Mouse (Mus musculus) heart, postnatal 25 days (tissue): Measurements from ENCODE around the gene Foxk2. TPM values are rescaled to one million over a fixed set of nuclear protein-coding genes. Genes with fewer than 3 reads are reported as not detected.

Source experiments
- DNase-seq: peaks from one replicate; pipeline ENCODE4 v3.0.0; 2022; ENCODE audit warnings: low spot score
- intact Hi-C: fragments of 180-260 bp; cut with DNase I; formaldehyde crosslinking; loops from one replicate; pipeline ENCODE4 v1.15.1; 2025
- total RNA-seq, 2 experiments: library from RNA; stranded (reverse); gene quantifications; 2 replicates each; pipeline ENCODE4 v1.2.3; 2021

Gene Foxk2
- total RNA-seq, 2 experiments from 2014 or later: 19.1 to 20.0 TPM

DNA sequence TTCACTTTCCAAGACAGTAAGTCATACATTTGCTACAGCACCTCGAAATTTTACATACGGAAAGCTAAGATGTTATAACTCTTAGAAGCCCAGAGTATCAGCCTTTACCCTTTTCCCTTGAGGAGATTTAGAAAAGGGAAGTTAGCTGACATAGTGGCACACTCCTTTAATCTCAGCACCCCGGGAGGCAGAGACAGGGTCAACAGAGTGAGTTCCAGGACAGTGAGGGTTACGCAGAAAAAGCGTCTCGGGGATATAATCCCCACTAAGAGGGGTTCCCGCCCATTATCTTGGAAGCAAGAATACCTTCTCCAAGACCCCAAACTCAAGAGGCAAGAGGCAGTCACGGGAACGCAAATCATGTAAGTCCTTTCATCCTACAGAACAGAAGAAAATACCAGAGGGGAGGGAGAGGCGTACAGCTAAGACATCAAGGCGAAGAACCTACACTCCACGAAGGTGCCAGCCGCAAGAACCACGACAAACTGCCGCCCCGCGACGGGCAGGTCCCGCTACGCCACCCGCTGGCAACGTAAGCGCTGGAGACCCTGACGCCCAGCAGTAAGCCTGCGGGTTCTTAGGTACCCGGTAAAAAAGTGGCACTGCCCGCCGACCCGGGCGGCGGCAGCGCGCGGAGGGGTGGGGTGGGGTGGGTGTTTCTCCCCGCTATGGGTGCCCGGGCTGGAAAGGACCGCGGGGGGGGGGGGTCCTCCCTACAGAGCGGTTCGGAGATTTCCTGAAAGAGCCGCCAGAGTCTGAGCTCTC lies 93.7 kb downstream of the Foxk2 start:
- intact Hi-C loops: loop anchor here (5.0 to 10.0 kb wide), 2 partner anchors 121 to 311 kb away; no protein-coding TSS in a partner anchor
- DNase-seq: no peak

GRCm38 (mm10) chr11:121354091-121354707 lies 94.4 kb downstream of the Foxk2 start, which contains the start of gene Wdr45b:
Gene Wdr45b, minus strand, starts transcription at chr11:121354445.
- intact Hi-C loops: loop anchor here (5.0 to 10.0 kb wide), 2 partner anchors 122 to 311 kb away; no protein-coding TSS in a partner anchor
- peak; percentile 95 for DNase-seq

Other genes starting within 250 kb of the Foxk2 start
- under 1 TPM; 0.28 to 0.57 TPM for gene Cd7, start 220.6 kb upstream of the Foxk2 start, total RNA-seq
- gene Sectm1b, start 196.4 kb upstream of the Foxk2 start, total RNA-seq: not detected
- gene Sectm1a, start 178.8 kb upstream of the Foxk2 start, total RNA-seq: not detected
- gene Tex19.2, start 141.3 kb upstream of the Foxk2 start, total RNA-seq: not detected
- gene Tex19.1, start 113.8 kb upstream of the Foxk2 start, total RNA-seq: not detected
- gene Uts2r, start 99.7 kb upstream of the Foxk2 start, total RNA-seq: under 1 TPM; 0.34 to 0.81 TPM
- gene Hexdc, start 55.6 kb upstream of the Foxk2 start, total RNA-seq: 10 to 100 TPM; 10.2 to 11.0 TPM
- 10 to 100 TPM; 14.5 to 14.6 TPM for gene Ogfod3, start 55.3 kb upstream of the Foxk2 start, total RNA-seq
- 1 to 10 TPM; 7.8 to 9.5 TPM for gene Cybc1, start 30.7 kb upstream of the Foxk2 start, total RNA-seq
- gene Narf, start 22.7 kb upstream of the Foxk2 start, total RNA-seq: 100 to 1,000 TPM in 1 of 2 experiments, 10 to 100 TPM in 1; 97.7 to 123 TPM
- gene Wdr45b, start 94.5 kb downstream of the Foxk2 start, total RNA-seq: 10 to 100 TPM; 32.5 to 34.2 TPM
- 1 to 10 TPM; 1.3 to 1.6 TPM for gene Rab40b, start 128.3 kb downstream of the Foxk2 start, total RNA-seq
- gene Fn3krp, start 161.4 kb downstream of the Foxk2 start, total RNA-seq: 1 to 10 TPM; 7.4 to 7.8 TPM
- gene Fn3k, start 174.9 kb downstream of the Foxk2 start, total RNA-seq: 10 to 100 TPM; 23.7 to 27.6 TPM
- 10 to 100 TPM in 1 of 2 experiments, 1 to 10 TPM in 1; 10.0 to 11.5 TPM for gene Tbcd, start 192.0 kb downstream of the Foxk2 start, total RNA-seq